Mouse (Mus musculus) heart, adult 8-10 months (tissue): ENCODE measurements around the gene Prnd. TPM values are rescaled to one million over a fixed set of nuclear protein-coding genes. Genes with fewer than 3 reads are reported as not detected.

Source experiments
- DNase-seq: peaks from one replicate; pipeline ENCODE4 v3.0.0; 2022; ENCODE audit warnings: low spot score
- total RNA-seq, 4 experiments: library from RNA; stranded (reverse); gene quantifications; 2 replicates each; pipeline ENCODE4 v1.2.4; 2022

Prnd gene
- total RNA-seq, 4 experiments from 2014 or later: 0.22 to 1.8 (median 1.2) TPM

GRCm38 (mm10) chr2:131939404-131940111 is 11.1 kb upstream of the Prnd start:
- DNase-seq: peak; percentile 47

- no peak for DNase-seq
These were observed 10.2 kb upstream of the Prnd start for GRCm38 (mm10) chr2:131940506-131940905.

- no peak for DNase-seq
These were observed 9.2 kb upstream of the Prnd start for GRCm38 (mm10) chr2:131941501-131941900.

- DNase-seq: no peak
These were observed 6.3 kb upstream of the Prnd start for GRCm38 (mm10) chr2:131944370-131944769.

GRCm38 (mm10) chr2:131945225-131945624 is 5.4 kb upstream of the Prnd start:
- DNase-seq: no peak

- no peak for DNase-seq
These were observed 4.9 kb upstream of the Prnd start for GRCm38 (mm10) chr2:131945765-131946164.

- no peak for DNase-seq
These were observed 4.3 kb upstream of the Prnd start for GRCm38 (mm10) chr2:131946351-131946750.

- DNase-seq: no peak
These were observed 2.5 kb upstream of the Prnd start for GRCm38 (mm10) chr2:131948156-131948555.

GRCm38 (mm10) chr2:131948916-131949639 is 1.6 kb upstream of the Prnd start:
- no peak for DNase-seq

GRCm38 (mm10) chr2:131949767-131950597 is 679 bp upstream of the Prnd start:
- peak; percentile 57 for DNase-seq

GRCm38 (mm10) chr2:131952456-131952855 is 1.8 kb downstream of the Prnd start:
- DNase-seq: no peak

GRCm38 (mm10) chr2:131952961-131953538 is 2.4 kb downstream of the Prnd start:
- no peak for DNase-seq

GRCm38 (mm10) chr2:131953711-131954110 is 3.0 kb downstream of the Prnd start:
- DNase-seq: no peak

GRCm38 (mm10) chr2:131954835-131955234 is 4.2 kb downstream of the Prnd start:
- DNase-seq: peak; percentile 51

- no peak for DNase-seq
These were observed 4.6 kb downstream of the Prnd start for GRCm38 (mm10) chr2:131955264-131955663.

- DNase-seq: no peak
These were observed 5.9 kb downstream of the Prnd start for GRCm38 (mm10) chr2:131956336-131957256.

- DNase-seq: peak; percentile 79
These were observed 7.1 kb downstream of the Prnd start for GRCm38 (mm10) chr2:131957731-131958222.

GRCm38 (mm10) chr2:131961671-131962070 is 11.0 kb downstream of the Prnd start:
- DNase-seq: no peak

GRCm38 (mm10) chr2:131970597-131970996 is 19.9 kb downstream of the Prnd start:
- no peak for DNase-seq

- no peak for DNase-seq
These were observed 20.4 kb downstream of the Prnd start for GRCm38 (mm10) chr2:131971098-131971497.

GRCm38 (mm10) chr2:131976663-131977062 is 26.0 kb downstream of the Prnd start:
- no peak for DNase-seq
